Mouse (Mus musculus) gonadal fat pad, adult 2 months (tissue): ENCODE data around the gene Zfp341. TPM values are rescaled to one million over a fixed set of nuclear protein-coding genes. Genes with fewer than 3 reads are reported as not detected.

Source experiments
- DNase-seq: peaks from one replicate; pipeline ENCODE4 v3.0.0-alpha.2; 2012; ENCODE audit warnings: low read depth
- polyA plus RNA-seq: library from polyadenylated mRNA; depleted of rRNA; stranded (reverse); fragments of >200 nt; gene quantifications from 2 replicates; pipeline ENCODE4 v1.2.3, GENCODE M21; 2012; rRNA removed

Gene Zfp341
- polyA plus RNA-seq, 1 experiment = 4.4 TPM

DNA sequence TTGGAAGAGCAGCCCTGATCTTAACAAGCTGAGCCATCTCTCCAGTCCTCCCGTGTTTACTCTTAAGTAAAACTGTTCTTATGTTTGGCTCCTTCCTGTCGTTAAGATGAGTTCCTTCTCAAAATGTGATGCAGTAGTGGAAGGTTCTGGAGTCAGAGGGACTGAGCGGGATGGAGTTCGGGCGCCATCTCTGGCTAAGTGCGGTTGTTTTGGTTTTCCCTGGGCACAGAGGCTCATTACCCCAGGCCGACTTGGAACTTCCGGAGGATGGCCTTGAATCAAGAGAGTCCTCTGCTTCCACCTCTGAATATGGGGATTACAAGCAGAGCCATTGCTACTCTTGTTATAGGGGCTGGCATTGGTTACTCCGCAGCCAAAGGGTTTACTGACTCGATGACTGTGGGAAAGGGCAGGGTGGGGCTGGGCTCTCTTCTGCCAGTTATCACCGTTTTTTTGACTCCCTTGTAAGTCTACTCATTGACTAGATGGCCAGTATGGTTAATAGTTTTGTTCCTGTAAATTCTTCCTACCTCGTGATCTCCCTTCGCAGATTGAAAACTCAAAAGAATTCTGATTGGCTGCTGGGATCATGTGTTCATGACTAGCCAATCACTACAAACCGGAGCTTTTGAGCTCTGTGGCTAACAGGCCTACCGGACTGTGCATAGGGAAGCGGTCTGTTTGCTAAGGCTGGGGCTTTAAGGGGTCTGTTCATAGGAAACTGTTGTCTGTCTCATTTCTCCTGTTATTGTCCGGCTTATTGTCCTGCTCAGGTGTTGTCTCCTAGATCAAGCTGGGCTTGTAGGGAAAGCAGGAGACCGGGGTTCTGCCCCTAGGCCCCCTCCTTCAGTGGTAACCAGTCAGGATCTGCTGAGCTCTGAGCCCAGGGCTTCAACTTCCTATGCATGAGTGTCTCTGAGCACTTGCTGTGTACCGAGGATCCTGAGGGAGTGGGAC, 63.8 kb downstream of the Zfp341 start:
- DNase-seq = no peak

DNA sequence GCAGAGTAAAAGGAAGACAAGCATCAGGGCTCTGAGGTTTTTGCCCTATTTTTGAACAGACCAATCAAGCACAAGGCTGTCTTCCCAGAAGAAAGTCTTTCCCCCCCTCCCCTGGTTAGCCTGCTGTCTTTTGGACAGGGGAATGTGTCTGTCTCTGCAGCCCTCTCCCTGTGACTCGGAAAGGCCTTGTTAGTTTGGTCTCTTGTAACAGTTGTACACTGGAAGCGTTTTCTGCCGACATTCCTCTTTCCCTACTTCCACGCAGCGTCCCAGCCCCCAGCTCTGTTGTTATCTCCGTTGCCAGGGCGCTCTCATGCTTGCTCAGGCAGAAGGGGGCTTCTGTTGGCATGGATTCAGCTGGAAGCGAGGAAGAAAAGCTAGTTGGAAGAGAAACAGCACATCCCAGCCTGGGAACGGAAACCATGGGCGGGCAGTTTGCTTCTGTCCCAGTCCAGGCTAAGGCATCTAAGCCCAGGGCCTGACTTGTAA, 64.6 kb downstream of the Zfp341 start:
- DNase-seq = no peak

- DNase-seq = no peak
Measured at GRCm38 (mm10) chr2:154678995-154679394, 65.9 kb downstream of the Zfp341 start.

DNA sequence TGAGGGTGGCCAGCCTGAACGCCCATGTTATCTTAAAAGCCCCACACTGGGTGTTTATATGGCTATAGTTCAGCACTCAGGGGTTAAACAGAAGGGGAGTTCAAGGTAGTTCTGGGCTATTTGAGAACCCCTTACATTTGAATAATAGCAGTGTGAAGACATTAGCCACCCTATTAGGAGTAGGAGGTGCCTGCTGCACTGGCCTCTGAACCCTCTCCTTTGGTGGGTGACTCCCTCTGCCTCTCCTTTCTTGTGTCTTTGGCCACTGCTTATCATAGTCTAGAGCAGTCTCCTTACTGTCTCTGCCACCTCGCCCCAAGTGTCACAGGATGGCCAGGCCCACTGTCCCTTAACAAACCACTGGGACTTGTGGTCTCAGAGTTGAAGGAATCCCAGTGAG, 67.2 kb downstream of the Zfp341 start:
- no peak for DNase-seq

- DNase-seq = no peak
Measured at GRCm38 (mm10) chr2:154680941-154681340, 67.8 kb downstream of the Zfp341 start.

DNA sequence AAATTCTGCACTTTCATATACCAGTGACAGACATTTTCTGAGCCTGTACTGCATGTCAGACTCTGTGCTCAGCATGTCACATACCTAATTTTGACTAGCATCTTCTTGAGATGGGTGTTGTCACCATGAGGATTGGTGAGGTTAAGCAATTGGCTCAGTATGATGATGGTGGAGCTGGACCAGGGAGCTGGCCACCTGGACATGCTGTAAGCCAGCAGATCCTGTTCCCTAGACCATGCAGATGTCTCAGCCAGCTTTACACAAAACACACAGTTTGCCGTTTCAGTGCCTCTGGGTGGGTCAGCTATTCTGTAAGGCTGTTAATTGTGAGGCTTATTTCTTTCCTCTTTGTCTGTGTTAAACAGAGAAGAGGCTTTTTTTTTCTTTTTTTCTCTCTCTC, 69.6 kb downstream of the Zfp341 start:
- no peak for DNase-seq

GRCm38 (mm10) chr2:154684901-154685470, 71.9 kb downstream of the Zfp341 start:
- no peak for DNase-seq

- DNase-seq = no peak
Measured at GRCm38 (mm10) chr2:154685772-154686171, 72.7 kb downstream of the Zfp341 start.

- DNase-seq = no peak
Measured at GRCm38 (mm10) chr2:154686819-154687218, 73.7 kb downstream of the Zfp341 start.

DNA sequence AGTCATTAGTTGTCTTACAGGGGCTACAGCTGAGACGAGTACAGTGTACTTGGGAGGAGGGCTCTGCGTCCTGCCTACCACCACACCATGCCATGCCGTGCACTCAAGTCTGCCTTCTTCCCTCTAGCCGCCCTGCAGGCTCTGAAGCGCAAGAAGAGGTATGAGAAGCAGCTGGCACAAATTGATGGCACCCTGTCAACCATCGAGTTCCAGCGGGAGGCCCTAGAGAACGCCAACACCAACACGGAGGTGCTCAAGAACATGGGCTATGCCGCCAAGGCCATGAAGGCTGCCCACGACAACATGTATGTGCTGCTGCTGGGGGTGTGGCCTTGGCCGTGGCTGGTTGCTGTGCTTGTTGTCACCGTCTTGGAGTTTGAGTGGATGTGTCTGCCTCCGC, 76.3 kb downstream of the Zfp341 start:
- DNase-seq = no peak

DNA sequence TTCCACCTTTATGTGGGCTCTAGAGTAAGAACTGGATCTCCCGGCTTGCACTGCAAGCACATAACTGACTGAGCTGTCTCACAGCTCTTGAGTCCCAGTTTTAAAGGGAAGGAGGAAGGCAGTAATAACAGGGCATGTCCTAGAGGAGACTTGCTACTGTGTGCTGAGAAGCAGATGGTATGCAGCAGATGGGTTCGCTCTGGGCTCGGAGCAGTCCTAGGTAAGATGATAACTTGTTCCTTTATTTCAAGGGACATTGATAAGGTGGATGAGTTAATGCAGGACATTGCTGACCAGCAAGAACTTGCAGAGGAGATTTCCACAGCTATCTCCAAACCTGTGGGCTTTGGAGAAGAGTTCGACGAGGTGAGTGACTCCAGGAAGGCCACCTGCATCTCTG, 77.9 kb downstream of the Zfp341 start:
- no peak for DNase-seq

DNA sequence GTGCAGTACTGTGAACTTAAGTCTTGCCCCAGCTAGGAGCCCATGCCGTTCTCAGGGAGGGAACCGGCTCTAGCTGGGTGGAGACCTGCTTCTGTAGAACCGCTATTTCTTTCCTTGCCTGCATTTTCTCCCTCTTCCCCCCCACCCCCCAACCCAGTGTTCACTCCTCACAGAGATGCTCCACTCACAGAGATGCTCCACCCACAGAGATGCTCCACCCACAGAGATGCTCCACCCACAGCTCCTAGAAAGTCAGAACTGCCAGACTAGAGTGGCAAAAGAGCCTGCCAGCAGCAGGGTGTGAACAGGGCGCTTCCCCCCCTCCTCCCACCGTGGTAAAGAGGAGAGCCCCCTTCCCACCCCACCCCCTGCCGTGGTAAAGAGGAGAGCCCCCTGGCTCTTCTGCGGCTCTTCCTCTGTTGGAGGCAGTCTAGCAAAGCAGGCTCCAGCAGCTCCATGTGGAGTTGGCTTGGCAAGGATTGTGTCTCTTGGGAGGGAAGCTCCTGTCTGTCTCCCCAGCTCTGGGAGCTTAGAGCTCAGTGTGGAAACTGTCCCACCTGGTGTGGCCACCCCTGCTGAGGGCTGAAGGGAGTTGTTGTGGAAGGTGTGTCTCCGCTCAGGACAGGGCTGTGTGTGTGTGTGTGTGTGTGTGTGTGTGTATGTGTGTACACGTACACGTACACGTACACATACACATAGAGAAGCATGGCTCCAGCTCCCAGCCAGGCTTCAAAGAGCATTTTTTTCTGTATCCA, 80.3 kb downstream of the Zfp341 start:
- no peak for DNase-seq

GRCm38 (mm10) chr2:154693941-154694256, 80.8 kb downstream of the Zfp341 start:
- no peak for DNase-seq

- no peak for DNase-seq
Measured at GRCm38 (mm10) chr2:154695690-154696089, 82.6 kb downstream of the Zfp341 start.

Other genes starting within 250 kb of the Zfp341 start
- 12.0 and 13.4 TPM in 2 replicates for gene Cdk5rap1, start 240.3 kb upstream of the Zfp341 start, polyA plus RNA-seq
- 40.8 and 51.8 TPM in 2 replicates for gene Snta1, start 205.2 kb upstream of the Zfp341 start, polyA plus RNA-seq
- 12.0 and 14.4 TPM in 2 replicates for gene Cbfa2t2, start 176.8 kb upstream of the Zfp341 start, polyA plus RNA-seq
- gene 1700003F12Rik, start 66.2 kb upstream of the Zfp341 start, polyA plus RNA-seq = 1.9 and 5.3 TPM in 2 replicates
- 0.18 and 0.30 TPM in 2 replicates for gene Actl10, start 61.5 kb upstream of the Zfp341 start, polyA plus RNA-seq
- 3.2 and 4.9 TPM in 2 replicates for gene Necab3, start 54.4 kb upstream of the Zfp341 start, polyA plus RNA-seq
- 6.4 and 7.3 TPM in 2 replicates for gene E2f1, start 43.4 kb upstream of the Zfp341 start, polyA plus RNA-seq
- gene Pxmp4, start 9.6 kb upstream of the Zfp341 start, polyA plus RNA-seq = 47.5 and 68.3 TPM in 2 replicates
- 0.81 and 2.0 TPM in 2 replicates for gene 4930519P11Rik, start 140 bp downstream of the Zfp341 start, polyA plus RNA-seq
- 111 and 177 TPM in 2 replicates for gene Chmp4b, start 38.4 kb downstream of the Zfp341 start, polyA plus RNA-seq
- not detected in 2 replicates for gene Gm14214, start 156.7 kb downstream of the Zfp341 start, polyA plus RNA-seq
- gene Raly, start 177.8 kb downstream of the Zfp341 start, polyA plus RNA-seq = 152 and 164 TPM in 2 replicates
- gene a, start 178.1 kb downstream of the Zfp341 start, polyA plus RNA-seq = 0.39 TPM in 1 of 2 replicates, not detected in the other